Comparison of ENCODE assay signal across 19 mouse cellular contexts in genomic region chr5:64312295-64312694, GRCm38 (mm10).
DNase-seq lines count a peak whose midpoint lies in the region; ATAC-seq lines count a peak whose summit lies in the region.
"Had no signal": no experiment of that assay in that cellular context is flagged by ENCODE, and none has a peak within 500 bp of the region (broad histone marks: within the 10 kb centered on the region; RNA-seq: fewer than 3 reads in every experiment).

No protein-coding gene starts in this region.

- no peak overlapping the region for H3K4me2 ChIP-seq in heart, embryonic 12.5 days
- no peak overlapping the region for H3K4me2 ChIP-seq in liver, embryonic 11.5 days
- H3K4me2 ChIP-seq: limb, embryonic 12.5 days; liver, embryonic 15.5 days had no signal

- peaks cover 18% of the 10 kb centered on the region for H3K36me3 ChIP-seq in heart, embryonic 12.5 days
- H3K36me3 ChIP-seq in liver, embryonic 11.5 days (ENCODE audit: control insufficient read depth, insufficient read depth, low read length): 0 out of 2 replicates have a peak, but pooled peaks cover 3% of the 10 kb centered on the region

- no peak overlapping the region for H3K9ac ChIP-seq in heart, embryonic 12.5 days
- H3K9ac ChIP-seq in liver, embryonic 11.5 days (ENCODE audit: low read depth, low read length): 0 out of 2 replicates have a peak overlapping the region, but pooled peaks have one; percentile 5
- H3K9ac ChIP-seq: limb, embryonic 12.5 days; liver, embryonic 15.5 days had no signal

- WGBS in heart, embryonic 12.5 days: 43% methylated on average over 5 of the region's 5 CpGs
- 62% methylated on average over 5 of the region's 5 CpGs for WGBS in liver, embryonic 11.5 days

- H3K27me3 ChIP-seq in heart, embryonic 12.5 days (replicated peaks): no peaks in the 10 kb centered on the region
- H3K27me3 ChIP-seq in liver, embryonic 11.5 days (replicated peaks; ENCODE audit: control insufficient read depth, insufficient read depth, low read length): no peaks in the 10 kb centered on the region
- H3K27me3 ChIP-seq: CH12.LX; limb, embryonic 12.5 days; liver, embryonic 15.5 days had no signal

- H3K9me3 ChIP-seq in heart, embryonic 12.5 days (replicated peaks): no peaks in the 10 kb centered on the region
- H3K9me3 ChIP-seq in liver, embryonic 11.5 days (ENCODE audit: control insufficient read depth, low read length): no peaks in the 10 kb centered on the region
- H3K9me3 ChIP-seq: forebrain, embryonic 10.5 days; limb, embryonic 12.5 days; liver, embryonic 15.5 days had no signal

- intact Hi-C loops in heart, postnatal 14 days (cut with DNase I): no loop called here

- ATAC-seq in heart, embryonic 12.5 days (ENCODE audit: insufficient number of reproducible peaks, low FRiP score): no peak
- ATAC-seq in liver, embryonic 11.5 days (replicated peaks; ENCODE audit: low FRiP score): no peak

- peaks cover 8% of the 10 kb centered on the region for H3K4me1 ChIP-seq in heart, embryonic 12.5 days (replicated peaks)
- peaks cover 3% of the 10 kb centered on the region; the same call in 1 of the 2 replicates for H3K4me1 ChIP-seq in liver, embryonic 11.5 days (replicated peaks; ENCODE audit: control insufficient read depth, insufficient read depth, low read length)

- no peak overlapping the region for H3K27ac ChIP-seq in heart, embryonic 12.5 days (ENCODE audit: poor library complexity, severe bottlenecking)
- H3K27ac ChIP-seq in liver, embryonic 11.5 days (ENCODE audit: low read depth, low read length): no peak overlapping the region
- H3K27ac ChIP-seq: forebrain, embryonic 10.5 days; limb, embryonic 12.5 days; liver, embryonic 15.5 days had no signal

- peak; percentile 36 for DNase-seq in gastrocnemius, postnatal 10 days
- no peak for DNase-seq in gastrocnemius, postnatal 25 days
- DNase-seq in heart, postnatal 14 days: peak; percentile 50 to 57
- DNase-seq in liver, embryonic 11.5 days (ENCODE audit: low spot score): no peak
- no peak for DNase-seq in liver
- peak; percentile 44 for DNase-seq in heart, postnatal 4 days
- DNase-seq: adrenal gland, postnatal 36 days; cerebellum, adult 18-20 months; cerebellum, postnatal 25 days; embryo, embryonic 11 days; kidney, adult 8-10 months; midbrain, embryonic 14.5 days; right cerebral cortex, postnatal 14 days; thymus, postnatal 4 days had no signal

- no peak overlapping the region for H3K4me3 ChIP-seq in heart, embryonic 12.5 days
- H3K4me3 ChIP-seq in liver, embryonic 11.5 days (ENCODE audit: low read depth, low read length): no peak overlapping the region
- H3K4me3 ChIP-seq: forebrain, embryonic 10.5 days; limb, embryonic 12.5 days; liver, embryonic 15.5 days had no signal

Comparison
In these comparisons a context has a peak if more than half of its experiments do, and no peak if none do; other contexts are left out.
1. DNase-seq: peak in gastrocnemius, postnatal 10 days (single experiment), heart, postnatal 14 days (2 of 2) and heart, postnatal 4 days (single experiment); none in gastrocnemius, postnatal 25 days (single experiment), liver, embryonic 11.5 days (single experiment) and liver (single experiment).